Mouse (Mus musculus) 3134 (cell line): ENCODE results near the gene Creb3l4.
A peak's percentile ranks its signal among the peaks of the same experiment; 100 is the strongest.
"Not testable (repeated sequence)": the region's sequence is repeated elsewhere in the genome, so short reads cannot be mapped to it uniquely, and the experiment has no call there.

Experiments used
- DNase-seq: peaks from one replicate; pipeline ENCODE4 v3.0.0-alpha.2; 2011; ENCODE audit warnings: low spot score; ENCODE audit not compliant: insufficient read length; ENCODE audit errors: extremely low read depth

Gene Creb3l4

DNA sequence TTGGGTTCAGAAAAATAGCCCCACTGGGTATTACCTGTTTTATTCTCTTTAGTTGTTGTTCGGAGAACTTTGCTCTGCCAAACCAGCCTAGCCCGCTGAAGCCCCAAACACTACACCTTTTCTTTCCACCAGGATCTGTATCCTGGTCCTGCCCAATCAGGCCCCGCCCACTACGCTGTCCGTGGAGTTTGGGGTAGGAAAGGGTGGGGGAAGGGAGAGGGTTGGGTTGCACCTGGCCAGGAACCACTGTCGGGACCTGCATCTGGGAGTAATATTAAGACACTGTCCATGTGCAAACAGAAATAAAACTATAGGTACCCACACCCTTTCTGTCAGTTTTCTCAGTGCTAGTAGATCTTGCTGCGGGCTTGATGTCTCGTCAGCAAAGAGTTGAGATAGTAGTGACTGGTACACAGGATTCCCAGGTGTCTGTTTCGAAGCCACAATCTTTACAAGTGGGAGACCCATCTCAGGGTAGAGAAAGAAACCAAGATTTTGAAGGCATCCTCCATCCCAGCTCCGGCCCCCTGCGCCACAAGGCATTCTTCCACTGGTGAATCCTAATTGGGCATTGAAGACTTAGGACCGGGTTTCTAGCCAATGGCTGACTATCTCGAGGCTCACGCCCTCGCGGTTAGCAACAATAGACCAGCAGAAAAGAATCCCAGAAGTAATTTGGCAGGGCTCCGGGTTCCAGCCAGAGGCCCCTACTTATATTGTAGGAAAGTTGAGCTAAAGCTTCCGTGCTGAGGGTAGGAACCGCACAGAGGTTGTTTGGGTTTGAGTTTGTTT is at the start of gene Creb3l4:
Creb3l4 (minus strand) TSS at position 529 of the 792 bp plus-strand sequence.
- DNase-seq = no peak

DNA sequence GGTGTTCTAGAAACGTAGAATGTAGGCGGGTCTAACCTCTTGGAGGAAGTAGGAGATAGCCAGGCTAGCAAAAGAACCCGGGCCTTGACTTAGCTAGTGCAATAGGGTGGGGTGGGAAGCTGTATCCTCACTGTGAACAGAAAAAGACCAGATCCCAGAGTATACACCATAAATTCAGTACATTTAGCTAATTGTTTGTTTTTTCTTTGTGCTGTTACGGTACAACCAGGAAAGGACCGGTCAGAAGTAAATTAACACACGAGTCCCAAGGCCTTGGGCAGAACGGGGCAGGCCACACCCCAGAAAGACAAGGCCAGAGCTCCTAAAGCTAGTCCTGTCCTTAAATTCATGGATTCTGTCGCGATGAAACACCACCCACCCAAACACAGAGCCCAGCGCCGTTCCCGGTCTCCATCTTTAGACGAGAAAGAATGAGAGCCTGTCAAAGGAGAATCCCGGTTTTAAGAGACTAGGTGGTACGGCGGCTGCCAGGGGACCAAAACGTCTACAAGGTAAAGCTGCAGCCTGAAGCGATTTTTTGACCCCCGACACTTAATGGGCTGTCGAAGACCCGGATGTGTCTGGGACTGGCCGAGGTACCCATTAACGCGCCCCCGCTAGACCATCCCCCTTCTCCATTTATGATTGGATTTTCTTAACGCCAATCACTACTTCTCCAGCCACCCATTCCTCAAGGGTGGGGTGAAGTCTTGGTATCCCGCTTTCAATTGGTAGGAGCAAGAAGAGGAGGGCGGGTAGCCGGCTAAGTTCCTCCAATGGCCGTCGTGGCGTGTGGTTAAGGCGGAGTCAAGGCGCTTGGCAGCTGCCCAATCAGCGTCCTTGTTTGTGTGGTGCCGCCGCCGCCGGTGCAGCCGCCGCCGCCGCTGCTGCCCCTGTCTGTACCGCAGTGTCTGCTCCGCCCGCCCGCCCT is 49.3 kb upstream of the Creb3l4 start, which contains the start of gene Gatad2b:
Gatad2b (plus strand) TSS at position 834 of the 931 bp plus-strand sequence.
- peak; percentile 96 for DNase-seq

DNA sequence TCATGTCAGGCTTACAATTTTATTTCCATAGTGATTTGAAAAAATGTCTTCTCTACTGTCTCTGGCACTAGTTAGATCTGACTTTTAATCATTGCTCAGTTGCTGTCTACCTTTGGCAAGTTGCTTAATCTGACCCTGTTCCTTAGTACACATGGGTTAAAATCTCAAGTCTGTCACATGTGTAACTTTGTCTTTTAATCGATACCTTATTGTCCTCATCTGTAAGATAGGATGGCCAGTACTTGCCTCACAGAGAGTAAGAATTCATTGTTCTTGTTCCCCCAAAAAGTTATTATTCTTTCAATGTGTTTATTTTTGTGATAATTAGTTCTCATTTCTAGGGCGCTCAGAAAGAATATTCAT is 48.7 kb upstream of the Creb3l4 start:
- no peak for DNase-seq

DNA sequence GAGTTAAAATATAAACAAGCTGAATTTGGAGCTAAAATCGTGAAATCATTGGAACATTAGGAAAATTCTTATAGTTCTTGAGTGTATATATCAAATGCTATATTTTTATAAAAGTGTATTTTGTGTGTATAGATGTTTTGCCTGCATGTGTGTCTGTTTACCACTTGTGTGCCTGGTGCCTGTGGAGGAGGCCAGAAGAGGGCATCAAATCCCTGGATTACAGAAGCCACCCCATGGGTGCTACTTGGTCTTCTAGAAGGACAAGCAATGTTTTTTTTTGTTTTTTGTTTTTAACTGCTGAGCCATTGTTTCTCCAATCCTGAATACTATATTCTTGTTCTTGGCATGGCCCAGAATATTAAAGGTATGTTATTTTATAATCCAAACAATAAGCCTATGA is 47.3 kb upstream of the Creb3l4 start:
- no peak for DNase-seq

DNA sequence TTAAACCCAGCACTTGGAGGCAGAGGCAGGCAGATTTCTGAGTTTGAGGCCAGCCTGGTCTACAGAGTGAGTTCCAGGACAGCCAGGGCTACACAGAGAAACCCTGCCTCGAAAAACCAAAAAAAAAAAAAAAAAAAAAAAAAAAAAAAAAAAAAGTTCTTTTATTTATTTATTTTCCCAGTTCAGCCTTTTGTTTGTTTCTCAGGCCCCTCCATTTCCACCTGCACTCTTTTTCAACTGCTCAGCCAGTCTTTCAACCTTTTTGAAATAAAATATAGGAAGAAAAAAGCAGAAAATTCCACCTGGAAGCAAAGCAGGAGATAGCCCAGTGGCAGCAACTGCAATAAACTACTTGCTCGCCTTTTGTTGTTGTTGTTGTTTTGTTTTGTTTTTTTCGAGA is 46.1 kb upstream of the Creb3l4 start:
- not testable (repeated sequence) for DNase-seq

DNA sequence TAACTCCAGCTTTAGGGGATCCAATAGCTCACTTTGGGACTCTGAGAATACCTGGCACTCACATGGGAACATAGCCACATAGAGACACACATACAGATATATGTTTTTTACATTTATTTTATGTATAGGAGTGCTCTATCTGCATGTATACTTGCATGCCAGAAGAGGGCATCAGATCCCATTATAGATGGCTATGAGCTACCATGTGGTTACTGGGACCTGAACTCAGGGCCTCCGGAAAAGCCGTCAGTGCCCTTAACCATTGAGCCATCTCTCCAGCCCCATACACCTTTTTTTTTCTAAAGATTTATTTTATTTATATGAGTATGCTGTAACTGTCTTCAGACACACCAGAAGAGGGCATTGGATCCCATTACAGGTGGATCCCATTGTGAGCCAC is 40.8 kb upstream of the Creb3l4 start:
- DNase-seq = no peak

DNA sequence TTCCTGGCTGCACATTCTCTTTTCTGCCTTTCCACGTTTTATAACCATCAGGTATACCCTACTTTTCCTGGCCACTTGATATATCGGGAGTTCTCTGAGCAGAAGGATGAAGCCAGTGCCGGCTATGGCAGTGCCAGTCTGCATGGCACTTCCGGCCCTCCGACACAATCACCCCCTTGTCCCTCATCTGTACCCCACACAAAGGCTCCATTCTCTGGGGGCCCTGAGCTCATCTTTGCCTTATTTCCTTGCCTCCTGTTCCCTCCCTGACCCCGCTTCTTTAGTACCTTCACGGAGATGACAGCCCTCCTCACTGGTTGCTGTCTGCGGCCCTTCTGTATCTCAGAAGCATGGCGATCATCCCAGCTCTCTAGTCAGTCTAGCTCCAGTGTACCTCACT is 37.4 kb upstream of the Creb3l4 start:
- no peak for DNase-seq

DNA sequence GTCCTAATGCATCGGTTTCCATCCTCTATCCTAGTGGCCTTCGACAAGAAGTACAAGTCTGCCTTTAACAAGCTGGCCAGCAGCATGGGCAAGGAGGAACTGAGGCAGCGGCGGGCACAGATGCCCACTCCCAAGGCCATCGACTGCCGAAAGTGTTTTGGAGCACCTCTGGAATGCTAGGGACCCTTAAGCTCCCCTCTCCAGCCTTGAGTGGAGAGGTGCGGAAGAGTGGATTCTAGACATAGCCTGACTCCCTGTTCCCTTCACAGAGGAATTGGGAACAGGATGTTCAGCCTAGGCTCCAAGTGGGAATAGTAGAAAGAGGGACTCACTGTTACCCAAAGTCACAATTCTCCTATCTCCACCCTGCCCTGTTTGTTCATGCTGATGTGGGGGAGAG is 36.4 kb upstream of the Creb3l4 start:
- DNase-seq = no peak

DNA sequence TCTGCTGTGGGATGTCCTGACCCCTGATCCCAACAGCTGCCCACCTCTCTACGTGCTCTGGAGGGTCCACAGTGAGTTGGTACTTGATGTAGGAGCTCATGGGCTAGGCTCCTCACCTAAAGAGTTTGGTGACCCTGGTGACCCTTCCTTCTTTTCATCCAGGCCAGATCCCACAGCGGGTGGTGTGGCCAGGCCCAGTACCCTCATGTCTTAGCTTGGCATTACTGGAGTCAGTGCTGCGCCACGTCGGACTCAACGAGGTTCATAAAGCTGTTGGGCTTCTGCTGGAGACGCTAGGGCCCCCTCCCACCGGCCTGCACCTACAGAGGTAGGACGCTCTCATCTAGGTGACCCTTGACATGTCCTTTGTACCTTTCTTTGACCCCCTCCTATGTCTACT is 35.9 kb upstream of the Creb3l4 start:
- DNase-seq = no peak

DNA sequence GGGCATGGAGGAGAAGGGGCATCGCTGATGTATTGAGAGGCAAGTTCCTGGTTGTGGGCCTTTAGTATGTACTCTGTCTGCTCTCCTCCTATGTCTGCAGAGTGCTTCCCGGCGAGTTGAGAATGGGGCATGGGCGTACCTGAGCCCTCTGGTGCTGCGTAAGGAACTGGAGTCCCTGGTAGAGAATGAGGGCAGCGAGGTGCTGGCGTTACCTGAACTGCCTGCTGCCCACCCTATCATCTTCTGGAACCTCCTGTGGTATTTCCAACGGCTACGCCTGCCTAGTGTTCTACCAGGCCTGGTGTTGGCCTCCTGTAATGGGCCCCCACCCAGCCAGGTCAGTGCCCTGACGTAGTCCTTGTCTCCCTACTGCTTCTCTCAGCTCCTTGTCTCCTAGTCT is 34.9 kb upstream of the Creb3l4 start:
- DNase-seq = no peak

DNA sequence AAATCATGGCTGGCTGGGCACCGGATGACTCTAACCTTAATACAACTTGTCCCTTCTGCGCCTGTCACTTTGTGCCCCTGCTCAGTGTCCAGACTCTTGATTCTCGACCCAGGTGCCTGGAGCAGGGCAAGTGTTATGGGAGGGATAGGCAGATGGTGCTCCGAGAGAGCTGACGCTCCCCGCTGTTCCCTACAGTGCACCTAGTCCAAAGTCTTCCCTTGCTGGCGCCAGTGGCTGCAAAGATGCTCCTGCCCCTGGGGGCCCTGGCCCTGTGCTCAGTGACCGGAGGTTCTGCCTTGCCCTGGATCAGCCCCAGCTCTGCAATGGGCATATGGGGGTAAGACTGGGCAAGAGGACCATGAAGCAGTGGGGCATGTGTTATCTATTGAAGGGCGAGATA is 34.5 kb upstream of the Creb3l4 start:
- DNase-seq = no peak

DNA sequence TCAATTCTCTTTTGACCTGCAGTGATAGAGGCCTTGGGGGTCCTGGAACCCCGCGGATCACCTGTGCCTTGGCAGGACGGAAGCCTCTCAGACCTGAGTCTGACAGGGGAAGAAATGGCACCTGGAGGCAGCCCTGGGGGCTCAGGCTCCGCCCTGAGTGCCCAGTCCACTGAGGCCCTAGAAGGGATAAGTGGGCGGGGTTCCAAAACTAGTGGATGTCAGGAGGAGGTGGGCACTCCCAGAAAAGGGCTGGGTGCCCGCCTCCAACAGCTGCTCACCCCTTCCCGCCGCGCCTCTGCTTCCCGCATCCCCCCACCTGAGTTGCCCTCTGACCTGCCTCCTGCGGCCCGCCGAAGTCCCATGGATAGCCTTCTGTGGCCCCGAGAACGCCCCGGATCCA is 33.5 kb upstream of the Creb3l4 start:
- no peak for DNase-seq

DNA sequence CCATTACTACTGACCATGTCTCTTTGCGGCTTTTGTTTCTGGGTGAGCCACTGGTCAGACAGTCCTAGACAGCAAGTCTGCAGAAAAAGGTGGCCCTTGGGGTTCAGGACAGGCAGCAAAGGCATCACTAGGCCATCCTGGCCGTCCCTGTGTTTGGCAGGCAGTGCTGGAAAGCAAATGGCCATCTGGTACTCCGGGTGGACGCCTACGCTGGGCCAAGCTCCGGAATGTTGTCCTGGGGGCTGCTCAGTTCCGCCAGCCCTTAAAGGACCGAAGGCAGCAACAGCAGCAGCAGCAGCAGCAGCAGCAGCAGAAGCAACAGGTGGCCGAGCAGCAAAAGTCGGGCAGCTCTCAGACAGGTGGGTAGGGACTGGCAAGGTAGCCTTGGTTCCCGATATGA is 32.0 kb upstream of the Creb3l4 start:
- no peak for DNase-seq

DNA sequence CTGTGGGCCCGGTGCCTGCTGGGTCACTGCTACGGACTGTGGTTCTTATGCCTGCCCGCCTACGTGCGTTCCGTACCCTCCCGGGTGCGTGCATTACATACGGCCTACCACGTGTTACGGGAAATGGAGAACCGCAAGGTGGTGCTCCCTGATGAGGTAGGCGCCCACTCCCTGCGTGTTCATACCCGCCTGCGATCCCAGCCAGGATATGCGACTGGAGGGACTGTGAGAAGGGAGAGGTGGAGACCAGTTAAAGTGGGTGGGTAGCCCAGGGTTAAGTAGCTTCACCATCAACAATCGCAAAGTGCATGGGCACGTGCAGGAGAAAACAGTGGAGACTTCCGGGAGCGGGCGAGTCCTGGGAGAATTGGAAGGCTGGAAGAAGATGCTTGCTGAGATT is 30.5 kb upstream of the Creb3l4 start:
- DNase-seq = no peak

DNA sequence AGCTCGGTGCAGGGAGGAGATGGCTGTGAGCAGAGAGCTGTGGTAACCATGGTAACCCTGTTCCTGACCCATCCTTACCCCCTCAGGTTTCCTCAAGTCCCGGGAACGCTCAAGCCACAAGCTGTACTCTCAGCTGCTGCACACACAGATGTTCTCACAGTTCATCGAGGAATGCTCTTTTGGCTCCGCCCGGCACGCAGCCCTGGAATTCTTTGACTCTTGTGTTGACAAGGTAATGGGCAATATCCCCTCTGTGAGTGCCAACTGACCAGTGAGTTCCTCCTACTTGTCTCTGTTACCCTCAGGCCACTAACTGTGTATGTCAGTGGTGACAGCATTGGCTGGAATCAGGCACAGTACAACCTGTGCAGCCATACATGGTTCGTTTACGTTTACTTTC is 28.9 kb upstream of the Creb3l4 start:
- DNase-seq = no peak

DNA sequence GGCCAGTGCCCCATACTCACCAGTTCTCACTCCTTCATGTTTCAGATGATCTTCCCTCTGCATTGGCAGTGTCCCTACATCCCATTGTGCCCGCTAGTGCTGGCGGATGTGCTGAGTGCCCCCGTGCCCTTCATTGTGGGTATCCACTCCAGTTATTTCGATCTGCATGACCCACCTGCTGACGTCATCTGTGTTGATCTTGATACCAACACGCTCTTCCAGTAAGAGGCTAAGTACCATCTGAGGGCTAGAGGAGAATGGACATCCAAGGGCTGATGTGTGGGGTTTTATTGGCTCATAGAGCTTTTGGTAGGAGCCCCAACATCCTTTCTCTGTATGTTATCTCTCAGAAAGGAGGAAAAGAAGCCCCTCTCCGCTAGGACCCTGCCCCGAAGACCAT is 27.5 kb upstream of the Creb3l4 start:
- no peak for DNase-seq

DNA sequence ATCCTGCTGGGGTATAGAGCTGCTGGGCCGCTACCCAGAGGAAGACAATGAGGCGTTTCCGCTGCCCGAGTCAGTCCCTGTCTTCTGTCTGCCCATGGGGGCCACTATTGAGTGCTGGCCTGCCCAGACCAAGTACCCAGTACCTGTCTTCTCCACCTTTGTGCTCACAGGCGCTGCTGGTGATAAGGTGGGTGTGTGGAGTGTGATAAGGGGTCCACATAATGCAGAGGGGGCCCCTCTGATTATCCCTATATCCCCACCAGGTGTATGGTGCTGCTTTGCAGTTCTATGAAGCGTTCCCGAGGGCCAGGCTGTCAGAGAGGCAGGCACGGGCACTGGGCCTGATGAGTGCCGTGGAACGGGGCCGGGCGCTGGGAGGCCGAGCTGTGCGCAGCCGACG is 25.7 kb upstream of the Creb3l4 start:
- no peak for DNase-seq

DNA sequence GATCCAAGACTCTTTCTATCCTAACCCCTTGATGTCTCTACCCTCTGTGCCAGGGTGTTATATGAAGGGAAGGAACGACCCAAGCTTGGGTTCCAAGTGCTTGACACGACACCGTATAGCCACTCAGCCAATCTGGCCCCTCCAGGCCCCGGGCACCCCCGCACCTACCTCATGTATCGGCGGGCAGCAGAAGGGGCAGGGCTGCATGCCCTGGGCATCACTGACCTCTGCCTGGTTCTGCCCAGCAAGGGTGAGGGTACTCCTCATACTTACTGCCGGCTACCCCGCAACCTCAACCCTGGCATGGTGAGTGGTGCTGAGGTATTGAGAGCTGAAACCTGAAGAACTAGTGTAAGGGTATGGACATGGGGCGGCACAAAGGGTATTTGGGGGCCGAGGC is 24.9 kb upstream of the Creb3l4 start:
- no peak for DNase-seq

DNA sequence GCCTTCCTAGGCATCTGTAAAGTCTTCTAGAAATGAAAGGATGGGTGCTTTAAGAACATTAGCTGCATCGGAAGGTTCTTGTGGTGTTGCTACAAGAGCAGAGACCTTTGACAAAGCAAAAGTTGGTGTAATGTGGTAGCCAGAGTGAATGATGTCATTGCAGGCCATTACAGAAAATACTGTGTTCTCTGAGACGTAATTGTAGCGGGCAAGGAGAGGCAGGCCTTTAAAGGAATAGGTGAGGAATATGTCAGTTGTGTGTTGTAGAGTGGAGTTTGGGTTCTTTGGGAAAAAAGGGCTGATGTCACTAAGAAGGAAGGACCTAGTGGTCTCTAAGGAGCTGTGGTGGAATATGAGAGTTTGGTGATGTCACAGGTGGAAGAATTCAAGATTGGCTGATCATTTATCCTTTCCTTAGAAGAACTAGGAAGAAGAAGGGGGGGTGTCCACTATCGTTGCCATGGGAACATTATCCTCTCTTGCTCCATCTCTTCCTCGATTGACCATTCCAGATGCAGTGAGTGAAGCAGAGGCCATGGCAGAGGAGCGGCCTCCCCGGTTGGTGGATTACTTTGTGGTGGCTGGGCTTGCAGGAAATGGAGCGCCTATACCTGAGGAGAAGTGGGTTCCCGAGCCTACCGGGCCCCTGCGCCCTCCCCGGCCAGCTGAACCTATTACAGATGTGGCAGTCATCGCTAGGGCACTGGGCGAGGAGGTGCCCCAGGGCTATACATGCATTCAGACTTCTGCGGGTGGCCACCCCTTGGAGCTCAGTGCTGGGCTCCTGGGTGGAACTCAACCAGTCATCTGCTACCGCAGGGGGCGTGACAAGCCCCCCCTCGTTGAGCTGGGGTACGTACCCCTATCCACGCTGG is 23.8 kb upstream of the Creb3l4 start:
- DNase-seq = no peak

DNA sequence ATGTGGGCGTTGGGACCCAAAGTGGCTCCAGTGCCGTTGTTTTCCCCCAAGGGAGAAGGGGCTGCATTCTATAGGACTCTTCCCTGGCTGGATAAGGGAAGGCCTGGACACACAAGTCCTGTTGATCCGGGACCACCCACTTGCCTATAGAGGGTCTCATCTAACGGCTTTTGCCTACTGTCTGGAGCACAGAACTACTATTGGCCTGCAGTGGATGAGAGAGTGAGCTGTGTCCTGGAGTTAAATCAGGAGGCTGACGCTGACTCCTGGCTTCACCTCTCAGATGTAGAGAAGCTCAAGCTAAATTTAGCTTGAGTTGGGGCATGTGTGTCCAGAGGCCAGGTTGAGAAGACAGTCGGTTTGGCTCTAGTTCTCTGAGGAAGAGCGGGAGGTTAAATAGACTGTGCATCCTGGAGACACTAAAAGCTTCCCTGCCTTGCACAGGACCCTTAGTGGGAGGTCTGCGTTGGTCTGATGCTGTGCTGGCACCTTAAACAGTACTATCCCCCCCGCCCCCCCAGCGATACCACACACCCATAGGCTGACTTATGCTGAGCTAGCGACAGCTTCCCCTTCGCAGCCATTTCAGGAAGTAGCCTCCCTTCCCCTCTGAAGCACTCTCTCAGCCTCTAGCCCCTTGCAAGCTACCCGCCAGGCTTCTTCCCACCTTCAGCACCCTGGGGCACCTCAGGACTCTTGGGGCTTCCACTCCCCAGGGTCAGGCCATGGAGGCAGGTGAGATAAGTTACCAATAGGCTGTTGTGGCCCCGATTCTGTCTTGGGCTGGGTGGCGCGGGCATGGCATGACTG is 22.8 kb upstream of the Creb3l4 start:
- no peak for DNase-seq
